Mouse (Mus musculus): ENCODE measurements around the gene Ciapin1.
"Not testable (repeated sequence)": the region's sequence is repeated elsewhere in the genome, so short reads cannot be mapped to it uniquely, and the experiment has no call there.

The Ciapin1 gene

GRCm38 (mm10) chr8:94857346-94858173, 19.4 kb upstream of the Ciapin1 start, which contains the start of gene Polr2c:
Polr2c (plus strand) TSS chr8:94857450.
- peak; percentile 92 to 95 for DNase-seq (ENCODE audit: low spot score in 2 of 2)

- no peak for DNase-seq (ENCODE audit: low spot score in 2 of 2)
These were observed 18.8 kb upstream of the Ciapin1 start for GRCm38 (mm10) chr8:94857011-94857345.

GRCm38 (mm10) chr8:94854761-94855160, 16.6 kb upstream of the Ciapin1 start:
- not testable (repeated sequence) for DNase-seq (ENCODE audit: low spot score in 2 of 2)

- no peak for DNase-seq (ENCODE audit: low spot score in 2 of 2)
These were observed 11.9 kb upstream of the Ciapin1 start for GRCm38 (mm10) chr8:94850049-94850448.

GRCm38 (mm10) chr8:94841183-94841582, 3.0 kb upstream of the Ciapin1 start:
- DNase-seq (ENCODE audit: low spot score in 2 of 2) = no peak

- DNase-seq (ENCODE audit: low spot score in 2 of 2) = peak; percentile 81 to 87
These were observed 442 bp upstream of the Ciapin1 start for GRCm38 (mm10) chr8:94838600-94838999.

- no peak for DNase-seq (ENCODE audit: low spot score in 2 of 2)
These were observed 1.5 kb downstream of the Ciapin1 start for GRCm38 (mm10) chr8:94836456-94837240.

- not testable (repeated sequence) for DNase-seq (ENCODE audit: low spot score in 2 of 2)
These were observed 2.4 kb downstream of the Ciapin1 start for GRCm38 (mm10) chr8:94835751-94836150.

- DNase-seq (ENCODE audit: low spot score in 2 of 2) = not testable (repeated sequence)
These were observed 4.2 kb downstream of the Ciapin1 start for GRCm38 (mm10) chr8:94833901-94834405.

- no peak for DNase-seq (ENCODE audit: low spot score in 2 of 2)
These were observed 9.9 kb downstream of the Ciapin1 start for GRCm38 (mm10) chr8:94828284-94828683.

- no peak for DNase-seq (ENCODE audit: low spot score in 2 of 2)
These were observed 11.9 kb downstream of the Ciapin1 start for GRCm38 (mm10) chr8:94826210-94826609.

- no peak for DNase-seq (ENCODE audit: low spot score in 2 of 2)
These were observed 13.0 kb downstream of the Ciapin1 start for GRCm38 (mm10) chr8:94825170-94825569.

- peak in 1 of 2 experiments; percentile 73 for DNase-seq (ENCODE audit: low spot score in 2 of 2)
These were observed 15.3 kb downstream of the Ciapin1 start for GRCm38 (mm10) chr8:94822637-94823560.

GRCm38 (mm10) chr8:94821381-94821780, 16.8 kb downstream of the Ciapin1 start:
- no peak for DNase-seq (ENCODE audit: low spot score in 2 of 2)

GRCm38 (mm10) chr8:94820553-94820952, 17.6 kb downstream of the Ciapin1 start:
- DNase-seq (ENCODE audit: low spot score in 2 of 2) = no peak

GRCm38 (mm10) chr8:94819671-94820179, 18.4 kb downstream of the Ciapin1 start:
- DNase-seq (ENCODE audit: low spot score in 2 of 2) = no peak

GRCm38 (mm10) chr8:94817933-94818332, 20.2 kb downstream of the Ciapin1 start:
- DNase-seq (ENCODE audit: low spot score in 2 of 2) = no peak

- DNase-seq (ENCODE audit: low spot score in 2 of 2) = peak in 1 of 2 experiments; percentile 28
These were observed 23.6 kb downstream of the Ciapin1 start for GRCm38 (mm10) chr8:94814556-94814955.

- DNase-seq (ENCODE audit: low spot score in 2 of 2) = peak; percentile 91 to 93
These were observed 25.5 kb downstream of the Ciapin1 start for GRCm38 (mm10) chr8:94812645-94813098.

GRCm38 (mm10) chr8:94811654-94812053, 26.5 kb downstream of the Ciapin1 start:
- DNase-seq (ENCODE audit: low spot score in 2 of 2) = peak in 1 of 2 experiments; percentile 31

- no peak for DNase-seq (ENCODE audit: low spot score in 2 of 2)
These were observed 27.3 kb downstream of the Ciapin1 start for GRCm38 (mm10) chr8:94810855-94811254.
